Mouse (Mus musculus): Measurements from ENCODE around the gene Nfic.

DNA sequence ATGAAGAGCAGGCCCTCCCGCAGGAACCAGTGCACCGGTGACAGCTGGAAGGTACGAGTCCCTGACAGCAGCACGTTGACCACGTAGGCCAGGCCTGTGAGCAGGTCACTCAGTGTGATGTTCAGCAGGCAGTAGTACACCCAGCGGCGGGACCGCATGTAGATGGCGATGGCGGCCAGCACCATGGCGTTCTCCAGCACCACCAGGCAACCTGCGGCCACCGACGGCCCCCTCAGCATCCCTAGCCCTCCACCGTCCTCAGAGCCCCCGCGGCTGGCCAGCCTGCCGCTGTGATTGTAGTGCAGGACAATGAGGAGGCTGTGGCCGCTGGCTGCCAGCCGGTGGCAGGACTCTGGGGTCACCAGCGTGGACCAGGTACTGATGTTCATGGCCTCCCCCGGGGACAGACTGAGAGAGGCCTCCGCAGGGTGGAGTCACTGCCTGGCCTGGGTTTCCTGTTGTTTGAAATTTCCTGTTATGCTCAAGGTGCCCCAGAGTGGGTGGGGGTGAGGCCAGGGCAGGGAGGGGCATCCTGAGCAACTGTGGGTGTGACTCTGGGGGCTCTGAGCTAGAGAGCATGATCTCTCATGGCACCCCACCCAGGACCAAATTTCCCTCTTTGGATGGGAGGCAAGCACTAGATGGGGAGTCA lies 43.9 kb upstream of the Nfic start:
- TF ChIP-seq EP300 (IDR thresholded peaks at IDR 0.05; ENCODE audit: low read depth in 1 of 2, low read length in 2 of 2) (no peak), POLR2A (IDR thresholded peaks at IDR 0.05; ENCODE audit: control insufficient read depth in 1 of 2, insufficient read depth in 1 of 2, low read depth in 1 of 2, low read length in 2 of 2, poor library complexity in 1 of 2) (no peak), TCF12 (IDR thresholded peaks at IDR 0.05; ENCODE audit: low read depth, low read length) (no peak), MAX (IDR thresholded peaks at IDR 0.05; ENCODE audit: low read length) (no peak), GATA1 (IDR thresholded peaks at IDR 0.05; ENCODE audit: low read depth, low read length) (no peak), MYB (IDR thresholded peaks at IDR 0.05; ENCODE audit: low read depth, low read length) (no peak), CTCF (IDR thresholded peaks at IDR 0.05 in 2 of 3, conservative IDR thresholded peaks at IDR 0.05 in 1 of 3; ENCODE audit: control insufficient read depth in 1 of 3, insufficient read depth in 1 of 3, low read depth in 2 of 3, low read length in 3 of 3, poor library complexity in 1 of 3, severe bottlenecking in 1 of 3) (no peak), E2F4 (IDR thresholded peaks at IDR 0.05; ENCODE audit: borderline replicate concordance, low read depth, low read length) (no peak), ZC3H11A (IDR thresholded peaks at IDR 0.05; ENCODE audit: low read depth, low read length) (no peak), ELF1 (IDR thresholded peaks at IDR 0.05; ENCODE audit: low read depth, low read length) (no peak)

Measured in MEL (cell line).